Mouse (Mus musculus): Measurements from ENCODE around the gene Lpar5. TPM values are rescaled to one million over a fixed set of nuclear protein-coding genes. Genes with fewer than 3 reads are reported as not detected.

Lpar5 gene
- total RNA-seq, 1 experiment: 5.0 TPM

GRCm38 (mm10) chr6:125096279-125096596 lies 28.5 kb downstream of the Lpar5 start:
- Histone ChIP-seq H3K9me3 (ENCODE audit: control insufficient read depth, insufficient read depth, low read depth, low read length) (no peaks in the 10 kb centered on the region), H3K9ac (ENCODE audit: insufficient read depth, low read depth, low read length, poor library complexity, severe bottlenecking) (peak overlapping the region; percentile 91), H3K36me3 (ENCODE audit: control insufficient read depth, insufficient read depth, low read length, poor library complexity, severe bottlenecking) (peaks cover 33% of the 10 kb centered on the region), H3K4me1 (ENCODE audit: control insufficient read depth in 2 of 2, insufficient read depth in 2 of 2, low read length in 2 of 2, poor library complexity in 1 of 2) (peaks cover 0 to 26% of the 10 kb centered on the region in 2 experiments; a peak in 2 of 4 replicates), H3K4me3 (ENCODE audit: insufficient read depth in 1 of 2, low read depth in 1 of 2, low read length in 2 of 2, poor library complexity in 1 of 2, severe bottlenecking in 1 of 2) (peak overlapping the region; percentile 80 to 91), H3K27ac (ENCODE audit: insufficient read depth, low read depth, low read length, poor library complexity, severe bottlenecking) (peak overlapping the region; percentile 75)
- in situ Hi-C loops (cut with MboI; ENCODE audit: low sequenced_read_pairs in 2 of 2, unreplicated experiment in 2 of 2): no loop called here
- DNase-seq (ENCODE audit: low read depth, low spot score): no peak
- TF ChIP-seq CHD2 (IDR thresholded peaks at IDR 0.05; ENCODE audit: low read depth, low read length) (no peak), HCFC1 (IDR thresholded peaks at IDR 0.05; ENCODE audit: borderline replicate concordance, insufficient read depth, low read length) (no peak), ZC3H11A (IDR thresholded peaks at IDR 0.05; ENCODE audit: borderline replicate concordance, low read depth, low read length) (no peak), MAFK (IDR thresholded peaks at IDR 0.05; ENCODE audit: insufficient read depth, low read depth, low read length) (no peak), ZNF384 (IDR thresholded peaks at IDR 0.05; ENCODE audit: low read depth, low read length) (no peak)

GRCm38 (mm10) chr6:125096597-125097345 lies 29.1 kb downstream of the Lpar5 start:
- peaks cover 0 to 23% of the 10 kb centered on the region in 2 experiments; a peak in 2 of 4 replicates for H3K4me1 ChIP-seq (ENCODE audit: control insufficient read depth in 2 of 2, insufficient read depth in 2 of 2, low read length in 2 of 2, poor library complexity in 1 of 2)
- no peak for DNase-seq (ENCODE audit: low read depth, low spot score)

GRCm38 (mm10) chr6:125097346-125097689 lies 29.6 kb downstream of the Lpar5 start:
- H3K4me1 ChIP-seq (ENCODE audit: control insufficient read depth in 2 of 2, insufficient read depth in 2 of 2, low read length in 2 of 2, poor library complexity in 1 of 2): peaks cover 0 to 25% of the 10 kb centered on the region in 2 experiments; a peak in 2 of 4 replicates
- TF ChIP-seq MAFK (IDR thresholded peaks at IDR 0.05; ENCODE audit: insufficient read depth, low read depth, low read length) (no peak), HCFC1 (IDR thresholded peaks at IDR 0.05; ENCODE audit: borderline replicate concordance, insufficient read depth, low read length) (no peak), ZNF384 (IDR thresholded peaks at IDR 0.05; ENCODE audit: low read depth, low read length) (no peak), ZC3H11A (IDR thresholded peaks at IDR 0.05; ENCODE audit: borderline replicate concordance, low read depth, low read length) (no peak), CHD2 (IDR thresholded peaks at IDR 0.05; ENCODE audit: low read depth, low read length) (no peak)
- H3K36me3 ChIP-seq (ENCODE audit: control insufficient read depth, insufficient read depth, low read length, poor library complexity, severe bottlenecking): peaks cover 43% of the 10 kb centered on the region
- peak overlapping the region; percentile 80 to 91 for H3K4me3 ChIP-seq (ENCODE audit: insufficient read depth in 1 of 2, low read depth in 1 of 2, low read length in 2 of 2, poor library complexity in 1 of 2, severe bottlenecking in 1 of 2)
- no peak for DNase-seq (ENCODE audit: low read depth, low spot score)
- peak overlapping the region; percentile 91 for H3K9ac ChIP-seq (ENCODE audit: insufficient read depth, low read depth, low read length, poor library complexity, severe bottlenecking)
- H3K9me3 ChIP-seq (ENCODE audit: control insufficient read depth, insufficient read depth, low read depth, low read length): no peaks in the 10 kb centered on the region
- H3K27ac ChIP-seq (ENCODE audit: insufficient read depth, low read depth, low read length, poor library complexity, severe bottlenecking): 0 out of 2 replicates have a peak overlapping the region, but pooled peaks have one; percentile 75
- in situ Hi-C loops (cut with MboI; ENCODE audit: low sequenced_read_pairs in 2 of 2, unreplicated experiment in 2 of 2): no loop called here

More at GRCm38 (mm10) chr6:125096597-125097345, 29.1 kb downstream of the Lpar5 start:
- Histone ChIP-seq H3K9me3 (ENCODE audit: control insufficient read depth, insufficient read depth, low read depth, low read length) (no peaks in the 10 kb centered on the region), H3K27ac (ENCODE audit: insufficient read depth, low read depth, low read length, poor library complexity, severe bottlenecking) (peak overlapping the region; percentile 75), H3K4me3 (ENCODE audit: insufficient read depth in 1 of 2, low read depth in 1 of 2, low read length in 2 of 2, poor library complexity in 1 of 2, severe bottlenecking in 1 of 2) (peak overlapping the region; percentile 80 to 91), H3K36me3 (ENCODE audit: control insufficient read depth, insufficient read depth, low read length, poor library complexity, severe bottlenecking) (peaks cover 38% of the 10 kb centered on the region), H3K9ac (ENCODE audit: insufficient read depth, low read depth, low read length, poor library complexity, severe bottlenecking) (peak overlapping the region; percentile 91)
- TF ChIP-seq HCFC1 (IDR thresholded peaks at IDR 0.05; ENCODE audit: borderline replicate concordance, insufficient read depth, low read length) (no peak), ZC3H11A (IDR thresholded peaks at IDR 0.05; ENCODE audit: borderline replicate concordance, low read depth, low read length) (no peak), CHD2 (IDR thresholded peaks at IDR 0.05; ENCODE audit: low read depth, low read length) (no peak), ZNF384 (IDR thresholded peaks at IDR 0.05; ENCODE audit: low read depth, low read length) (no peak), MAFK (IDR thresholded peaks at IDR 0.05; ENCODE audit: insufficient read depth, low read depth, low read length) (no peak)
- in situ Hi-C loops (cut with MboI; ENCODE audit: low sequenced_read_pairs in 2 of 2, unreplicated experiment in 2 of 2): no loop called here

GRCm38 (mm10) chr6:125097951-125098350 lies 30.2 kb downstream of the Lpar5 start:
- in situ Hi-C loops (cut with MboI; ENCODE audit: low sequenced_read_pairs in 2 of 2, unreplicated experiment in 2 of 2): no loop called here
- Histone ChIP-seq H3K9ac (ENCODE audit: insufficient read depth, low read depth, low read length, poor library complexity, severe bottlenecking) (peak overlapping the region; percentile 91), H3K4me3 (ENCODE audit: insufficient read depth in 1 of 2, low read depth in 1 of 2, low read length in 2 of 2, poor library complexity in 1 of 2, severe bottlenecking in 1 of 2) (peak overlapping the region; percentile 80 to 91), H3K27ac (ENCODE audit: insufficient read depth, low read depth, low read length, poor library complexity, severe bottlenecking) (no peak overlapping the region), H3K9me3 (ENCODE audit: control insufficient read depth, insufficient read depth, low read depth, low read length) (no peaks in the 10 kb centered on the region), H3K36me3 (ENCODE audit: control insufficient read depth, insufficient read depth, low read length, poor library complexity, severe bottlenecking) (peaks cover 50% of the 10 kb centered on the region), H3K4me1 (ENCODE audit: control insufficient read depth in 2 of 2, insufficient read depth in 2 of 2, low read length in 2 of 2, poor library complexity in 1 of 2) (peaks cover 0 to 25% of the 10 kb centered on the region in 2 experiments; a peak in 2 of 4 replicates)
- no peak for DNase-seq (ENCODE audit: low read depth, low spot score)
- TF ChIP-seq HCFC1 (IDR thresholded peaks at IDR 0.05; ENCODE audit: borderline replicate concordance, insufficient read depth, low read length) (no peak), ZNF384 (IDR thresholded peaks at IDR 0.05; ENCODE audit: low read depth, low read length) (no peak), MAFK (IDR thresholded peaks at IDR 0.05; ENCODE audit: insufficient read depth, low read depth, low read length) (no peak), ZC3H11A (IDR thresholded peaks at IDR 0.05; ENCODE audit: borderline replicate concordance, low read depth, low read length) (no peak), CHD2 (IDR thresholded peaks at IDR 0.05; ENCODE audit: low read depth, low read length) (no peak)

Measured in ES-E14 (cell line).